Mouse (Mus musculus) ES-E14 (cell line): ENCODE results near the gene Pgd. TPM values are rescaled to one million over a fixed set of nuclear protein-coding genes. Genes with fewer than 3 reads are reported as not detected.

Experiments
- DNase-seq: peaks from one replicate; pipeline ENCODE4 v3.0.0-alpha.2; 2013; ENCODE audit warnings: low read depth, low spot score
- H3K27ac ChIP-seq: 2 replicates; pipeline ENCODE4 v1.5.1; 2012; ENCODE audit warnings: low read depth, mild to moderate bottlenecking, low read length, moderate library complexity, mixed read lengths; ENCODE audit not compliant: poor library complexity, insufficient read depth, severe bottlenecking
- H3K36me3 ChIP-seq: 2 replicates; pipeline ENCODE4 v1.6.1; 2012; ENCODE audit warnings: mild to moderate bottlenecking, low read length, moderate library complexity, mixed read lengths; ENCODE audit not compliant: control insufficient read depth, poor library complexity, insufficient read depth, severe bottlenecking
- H3K4me1 ChIP-seq, 2 experiments: fragments of 150-350 bp in 1 of 2; sonication (generic) in 1 of 2; 2 replicates each; pipeline ENCODE4 v1.6.1; 2012; ENCODE audit warnings: low read length in 2 of 2, mild to moderate bottlenecking in 1 of 2, mixed read lengths in 1 of 2; ENCODE audit not compliant: control insufficient read depth in 2 of 2, insufficient read depth in 2 of 2, poor library complexity in 1 of 2
- H3K4me3 ChIP-seq, 2 experiments: fragments of 150-350 bp in 1 of 2; sonication (generic) in 1 of 2; 2 replicates each; pipeline ENCODE4 v1.5.1; 2012; ENCODE audit warnings: low read length in 2 of 2, low read depth in 1 of 2, mild to moderate bottlenecking in 1 of 2, mixed read lengths in 1 of 2; ENCODE audit not compliant: insufficient read depth in 1 of 2, poor library complexity in 1 of 2, severe bottlenecking in 1 of 2
- H3K9ac ChIP-seq: 2 replicates; pipeline ENCODE4 v1.6.1; 2012; ENCODE audit warnings: low read depth, mild to moderate bottlenecking, low read length, mixed read lengths; ENCODE audit not compliant: poor library complexity, insufficient read depth, severe bottlenecking
- H3K9me3 ChIP-seq: fragments of 150-350 bp; sonication (generic); 2 replicates; pipeline ENCODE4 v1.6.1; 2012; ENCODE audit warnings: low read depth, mild to moderate bottlenecking, low read length; ENCODE audit not compliant: control insufficient read depth, insufficient read depth
- CHD2 ChIP-seq: IDR thresholded peaks from 2 replicates; pipeline ENCODE4 v1.6.1; 2014; ENCODE audit warnings: mild to moderate bottlenecking, low read depth, low read length, inconsistent platforms
- HCFC1 ChIP-seq: IDR thresholded peaks from 2 replicates; pipeline ENCODE4 v1.6.1; 2012; ENCODE audit warnings: low read length, inconsistent platforms, borderline replicate concordance; ENCODE audit not compliant: insufficient read depth
- MAFK ChIP-seq: IDR thresholded peaks from 2 replicates; pipeline ENCODE4 v1.6.1; 2014; ENCODE audit warnings: mild to moderate bottlenecking, low read depth, low read length, inconsistent platforms; ENCODE audit not compliant: insufficient read depth
- ZC3H11A ChIP-seq: IDR thresholded peaks from 2 replicates; pipeline ENCODE4 v1.6.1; 2012; ENCODE audit warnings: low read depth, mild to moderate bottlenecking, inconsistent platforms, low read length, borderline replicate concordance
- ZNF384 ChIP-seq: IDR thresholded peaks from 2 replicates; pipeline ENCODE4 v1.6.1; 2012; ENCODE audit warnings: low read depth, low read length, inconsistent platforms
- in situ Hi-C, 2 experiments: fragments of 600-800 bp; cut with MboI; formaldehyde crosslinking; loops; one replicate each; pipeline ENCODE4 v1.15.1; 2025; ENCODE audit warnings: low sequenced_read_pairs in 2 of 2, inconsistent platforms in 1 of 2; ENCODE audit not compliant: unreplicated experiment in 2 of 2
- total RNA-seq: library from RNA; depleted of rRNA; stranded (reverse); fragments of 300-350 nt; gene quantifications from 2 replicates; pipeline ENCODE4 v1.2.3, GENCODE M21; 2012

The Pgd gene
- total RNA-seq, 1 experiment, result 63.7 TPM

- peaks cover 0 to 2% of the 10 kb centered on the region in 2 experiments; a peak in 2 of 4 replicates for H3K4me1 ChIP-seq
- H3K4me3 ChIP-seq, result no peak overlapping the region
- H3K27ac ChIP-seq, result no peak overlapping the region
- in situ Hi-C loops, result no loop called here
- TF ChIP-seq ZNF384 (peak; percentile 86), MAFK (no peak)
- no peak overlapping the region for H3K9ac ChIP-seq
- DNase-seq, result no peak
- peaks cover 24% of the 10 kb centered on the region; the same call in 1 of the 2 replicates for H3K36me3 ChIP-seq
- no peaks in the 10 kb centered on the region for H3K9me3 ChIP-seq
Measured at GRCm38 (mm10) chr4:149182755-149183154, 16.2 kb upstream of the Pgd start.

DNA sequence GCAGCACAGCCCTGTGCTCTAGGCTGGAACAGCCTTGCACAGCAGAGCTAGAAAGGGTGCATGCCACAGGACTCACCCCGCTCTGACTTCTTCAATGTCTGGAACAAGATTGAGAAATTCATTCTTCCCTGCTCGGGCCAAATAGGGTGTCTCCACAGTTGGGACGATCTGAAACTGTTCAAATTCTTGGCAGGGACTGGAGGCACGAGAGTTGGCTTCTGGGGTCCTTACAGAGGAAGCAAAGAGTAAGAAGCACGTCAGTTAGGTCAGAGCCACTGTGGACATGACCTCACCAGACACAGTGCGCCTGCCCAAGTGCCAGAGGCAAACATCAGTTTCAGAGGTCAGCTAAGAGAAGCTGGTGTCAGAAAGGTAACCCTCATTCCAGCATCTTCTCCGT is 15.6 kb upstream of the Pgd start:
- Histone ChIP-seq H3K4me3 (no peak overlapping the region), H3K4me1 (peaks cover 0 to 4% of the 10 kb centered on the region in 2 experiments; a peak in 3 of 4 replicates), H3K9me3 (no peaks in the 10 kb centered on the region), H3K27ac (no peak overlapping the region), H3K9ac (no peak overlapping the region), H3K36me3 (peaks cover 21% of the 10 kb centered on the region; the same call in 1 of the 2 replicates)
- TF ChIP-seq ZNF384, result no peak
- TF ChIP-seq CHD2, result no peak
- TF ChIP-seq ZC3H11A, result no peak
- no peak for TF ChIP-seq MAFK
- TF ChIP-seq HCFC1, result no peak
- in situ Hi-C loops, result no loop called here
- no peak for DNase-seq

DNA sequence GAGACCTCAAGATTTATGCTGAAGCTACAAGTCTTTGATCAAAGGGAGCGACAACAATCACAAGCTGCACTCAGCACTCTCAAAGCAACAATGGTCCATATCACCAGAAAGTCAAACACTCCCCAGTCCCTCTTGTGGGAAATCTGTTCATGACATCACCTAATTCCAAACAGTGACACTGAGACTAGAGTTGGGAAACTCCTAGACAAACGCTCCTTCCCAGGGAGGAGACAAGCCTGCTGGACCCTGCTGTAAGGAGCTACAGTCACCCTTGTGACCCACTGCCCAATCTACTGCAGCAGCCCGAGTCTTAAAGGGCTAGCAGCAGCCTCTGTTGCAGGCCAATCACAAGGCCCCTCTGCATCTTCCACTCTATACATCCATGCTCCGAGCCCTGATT is 13.0 kb upstream of the Pgd start:
- in situ Hi-C loops, result no loop called here
- Histone ChIP-seq H3K27ac (no peak overlapping the region), H3K4me1 (peaks cover 0 to 11% of the 10 kb centered on the region in 2 experiments; a peak in 3 of 4 replicates), H3K9me3 (no peaks in the 10 kb centered on the region), H3K9ac (no peak overlapping the region), H3K4me3 (no peak overlapping the region), H3K36me3 (peaks cover 20% of the 10 kb centered on the region; the same call in 1 of the 2 replicates)
- TF ChIP-seq CHD2 (no peak), ZC3H11A (no peak), HCFC1 (no peak)
- DNase-seq, result no peak

GRCm38 (mm10) chr4:149179160-149179559 is 12.6 kb upstream of the Pgd start:
- H3K36me3 ChIP-seq, result peaks cover 20% of the 10 kb centered on the region; the same call in 1 of the 2 replicates
- H3K9me3 ChIP-seq, result no peaks in the 10 kb centered on the region
- no peak overlapping the region for H3K4me3 ChIP-seq
- in situ Hi-C loops, result no loop called here
- DNase-seq, result no peak
- H3K4me1 ChIP-seq, result peaks cover 0 to 11% of the 10 kb centered on the region in 2 experiments; a peak in 3 of 4 replicates
- no peak overlapping the region for H3K9ac ChIP-seq
- TF ChIP-seq CHD2, result no peak
- no peak for TF ChIP-seq HCFC1
- no peak for TF ChIP-seq ZNF384
- no peak for TF ChIP-seq ZC3H11A
- no peak for TF ChIP-seq MAFK
- no peak overlapping the region for H3K27ac ChIP-seq

- Histone ChIP-seq H3K4me3 (no peak overlapping the region), H3K27ac (no peak overlapping the region), H3K9ac (no peak overlapping the region), H3K9me3 (no peaks in the 10 kb centered on the region), H3K4me1 (peaks cover 0 to 11% of the 10 kb centered on the region in 2 experiments; a peak in 3 of 4 replicates), H3K36me3 (peaks cover 17% of the 10 kb centered on the region; the same call in 1 of the 2 replicates)
- TF ChIP-seq MAFK (no peak), HCFC1 (no peak), ZC3H11A (no peak), ZNF384 (no peak), CHD2 (no peak)
- no peak for DNase-seq
- in situ Hi-C loops, result no loop called here
Measured at GRCm38 (mm10) chr4:149178328-149178727, 11.8 kb upstream of the Pgd start.
